Mouse (Mus musculus) E14TG2a.4 (cell line): ENCODE results near the gene Cmas.

ENCODE experiments used
- CTCF ChIP-seq: conservative IDR thresholded peaks from 2 replicates; pipeline ENCODE4 v1.5.1; 2014; ENCODE audit warnings: low read length
- NANOG ChIP-seq: IDR thresholded peaks from 2 replicates; pipeline ENCODE4 v1.6.1; 2014; ENCODE audit warnings: borderline replicate concordance, low read length, mixed read lengths

GRCm38 (mm10) chr6:142812969-142813368, 56.5 kb downstream of the Cmas start:
- TF ChIP-seq CTCF, result no peak
- no peak for TF ChIP-seq NANOG
